Mouse (Mus musculus): ENCODE results near the gene Ankrd28. TPM values are rescaled to one million over a fixed set of nuclear protein-coding genes. Genes with fewer than 3 reads are reported as not detected.

Ankrd28 gene
- polyA plus RNA-seq, 1 experiment from 2014 or later = 9.1 TPM

- H3K9me3 ChIP-seq (replicated peaks) = no peaks in the 10 kb centered on the region
- H3K4me1 ChIP-seq = peaks cover 15% of the 10 kb centered on the region
- no peak overlapping the region for H3K4me2 ChIP-seq
- ATAC-seq (ENCODE audit: low FRiP score) = no peak
- no peaks in the 10 kb centered on the region for H3K36me3 ChIP-seq
- 60% methylated on average over 10 of the region's 10 CpGs for WGBS
- H3K27me3 ChIP-seq (replicated peaks) = no peaks in the 10 kb centered on the region
- H3K27ac ChIP-seq (replicated peaks) = no peak overlapping the region
- no peak overlapping the region for H3K9ac ChIP-seq (replicated peaks)
- no peak overlapping the region for H3K4me3 ChIP-seq (replicated peaks)
Observed at GRCm38 (mm10) chr14:31671635-31672320, 158.7 kb downstream of the Ankrd28 start.

DNA sequence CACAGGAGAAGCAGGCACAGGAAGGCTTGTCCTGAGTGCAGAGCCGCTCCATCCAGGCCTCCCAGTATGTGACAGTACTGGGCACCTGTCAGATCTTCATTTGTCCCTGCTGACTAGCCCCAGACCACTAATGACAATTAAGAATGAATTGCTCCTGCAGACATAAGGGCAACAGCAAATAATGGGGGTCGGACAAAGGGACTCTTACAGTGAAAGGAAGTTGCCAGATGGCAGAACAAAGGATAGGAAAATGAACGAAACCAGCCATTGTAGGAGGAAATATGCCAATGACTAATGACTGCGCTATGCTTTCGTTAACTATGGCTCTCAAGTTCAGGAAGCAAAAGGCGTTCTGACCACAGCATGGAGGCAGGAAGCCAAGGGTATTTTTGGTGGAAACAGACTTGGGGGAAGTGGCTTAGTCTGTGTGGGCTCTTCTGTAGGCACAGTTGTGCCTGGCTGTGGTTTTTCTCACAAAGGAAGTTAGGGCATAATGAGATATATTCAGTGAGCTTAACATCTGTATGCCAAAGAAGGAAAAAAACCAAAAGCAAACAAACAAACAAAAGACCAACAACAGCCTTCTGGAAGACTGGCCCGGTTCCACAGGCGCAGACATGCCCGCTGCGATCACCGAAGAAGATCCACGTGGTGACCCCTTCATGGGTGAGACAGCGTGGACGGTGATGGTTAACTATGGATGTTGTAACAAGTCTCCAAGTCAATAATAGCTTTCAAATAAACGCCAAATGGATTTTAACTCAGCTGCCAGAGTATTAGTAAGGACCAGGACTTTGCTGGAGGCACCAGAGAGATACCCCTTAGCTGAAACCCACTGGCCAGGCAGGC, 160.6 kb downstream of the Ankrd28 start:
- peak overlapping the region; percentile 57 for H3K27ac ChIP-seq (replicated peaks)
- H3K4me1 ChIP-seq = peaks cover 23% of the 10 kb centered on the region
- H3K27me3 ChIP-seq (replicated peaks) = no peaks in the 10 kb centered on the region
- no peak overlapping the region for H3K4me3 ChIP-seq (replicated peaks)
- ATAC-seq (ENCODE audit: low FRiP score) = no peak
- WGBS = 52% methylated on average over 15 of the region's 15 CpGs
- H3K36me3 ChIP-seq = no peaks in the 10 kb centered on the region
- no peak overlapping the region for H3K9ac ChIP-seq (replicated peaks)
- H3K9me3 ChIP-seq (replicated peaks) = no peaks in the 10 kb centered on the region
- 0 out of 2 replicates have a peak overlapping the region, but pooled peaks have one; percentile 1 for H3K4me2 ChIP-seq

DNA sequence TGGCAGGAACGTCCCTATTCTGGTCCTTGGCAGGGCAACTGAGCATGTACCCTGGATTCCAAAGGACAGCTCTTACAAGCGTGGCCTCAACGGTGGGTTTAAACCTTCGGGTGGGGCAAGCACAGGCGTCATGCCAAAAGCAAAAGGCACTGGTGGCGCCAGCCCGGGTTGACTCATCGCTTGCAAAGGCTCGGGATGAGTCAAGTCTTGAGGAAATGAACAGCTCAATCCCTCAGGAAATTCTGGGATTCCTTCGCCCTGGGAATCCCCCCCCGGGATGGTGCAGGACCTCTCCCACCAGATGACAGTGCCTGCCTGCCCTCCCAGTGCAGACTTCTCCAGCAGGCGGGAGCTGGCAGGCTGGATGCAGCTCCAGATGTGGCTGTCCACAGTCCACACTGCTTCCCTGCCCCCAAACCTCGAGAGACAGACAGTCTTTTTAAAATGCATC, 161.3 kb downstream of the Ankrd28 start:
- peaks cover 30% of the 10 kb centered on the region for H3K4me1 ChIP-seq
- no peaks in the 10 kb centered on the region for H3K36me3 ChIP-seq
- no peak for ATAC-seq (ENCODE audit: low FRiP score)
- no peaks in the 10 kb centered on the region for H3K27me3 ChIP-seq (replicated peaks)
- H3K4me3 ChIP-seq (replicated peaks) = no peak overlapping the region
- H3K9me3 ChIP-seq (replicated peaks) = no peaks in the 10 kb centered on the region
- WGBS = 47% methylated on average over 13 of the region's 13 CpGs
- peak overlapping the region; percentile 57 for H3K27ac ChIP-seq (replicated peaks)
- H3K9ac ChIP-seq (replicated peaks) = no peak overlapping the region
- H3K4me2 ChIP-seq = no peak overlapping the region

DNA sequence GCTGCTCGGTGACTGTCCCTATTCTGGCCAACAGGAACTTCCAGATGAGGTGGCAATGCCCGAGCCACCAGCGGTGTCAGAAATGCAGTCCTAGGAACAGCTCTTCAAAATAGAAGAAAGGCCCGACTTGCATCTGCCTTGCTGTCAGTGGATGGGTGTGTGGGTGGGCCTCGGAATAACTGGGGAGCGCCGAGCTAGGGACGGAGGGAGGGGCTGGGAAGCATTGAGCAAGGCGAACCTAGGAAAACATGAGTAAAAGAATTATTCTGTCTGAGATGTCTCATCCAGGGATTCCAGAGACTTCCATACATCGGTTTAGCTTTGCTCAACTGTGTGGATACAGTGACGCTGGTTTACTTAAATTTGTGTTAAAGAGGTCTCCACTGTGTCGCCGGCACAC, 162.1 kb downstream of the Ankrd28 start:
- H3K36me3 ChIP-seq = no peaks in the 10 kb centered on the region
- no peak for ATAC-seq (ENCODE audit: low FRiP score)
- peak overlapping the region; percentile 3; the same call in 1 of the 2 replicates for H3K27ac ChIP-seq (replicated peaks)
- H3K9ac ChIP-seq (replicated peaks) = no peak overlapping the region
- H3K27me3 ChIP-seq (replicated peaks) = no peaks in the 10 kb centered on the region
- H3K4me3 ChIP-seq (replicated peaks) = no peak overlapping the region
- no peaks in the 10 kb centered on the region for H3K9me3 ChIP-seq (replicated peaks)
- H3K4me1 ChIP-seq = peaks cover 38% of the 10 kb centered on the region
- WGBS = 85% methylated on average over 13 of the region's 13 CpGs
- no peak overlapping the region for H3K4me2 ChIP-seq

DNA sequence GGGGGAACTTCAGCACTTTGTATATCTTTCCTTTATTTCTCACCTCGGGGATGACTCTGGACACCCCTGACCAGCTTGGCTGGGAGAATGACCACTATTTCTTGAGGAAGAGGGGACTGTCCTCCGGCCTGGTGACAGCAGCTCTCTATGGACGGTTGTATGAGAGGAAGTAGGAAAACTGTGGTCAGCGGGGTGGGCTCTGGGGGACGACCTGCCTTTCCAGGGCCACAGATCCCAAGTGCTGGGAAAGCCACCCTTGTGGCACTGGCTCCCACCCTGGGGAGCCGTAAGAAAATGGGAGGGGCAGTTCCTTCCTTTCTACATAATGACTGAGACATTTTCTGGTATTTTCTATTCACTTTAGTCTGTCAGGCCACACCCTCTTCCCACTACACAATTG, 162.7 kb downstream of the Ankrd28 start:
- Histone ChIP-seq H3K9ac (replicated peaks) (no peak overlapping the region), H3K4me1 (peaks cover 42% of the 10 kb centered on the region), H3K27ac (replicated peaks) (0 out of 2 replicates have a peak overlapping the region, but pooled peaks have one; percentile 3), H3K27me3 (replicated peaks) (no peaks in the 10 kb centered on the region), H3K9me3 (replicated peaks) (no peaks in the 10 kb centered on the region), H3K36me3 (no peaks in the 10 kb centered on the region), H3K4me3 (replicated peaks) (no peak overlapping the region), H3K4me2 (no peak overlapping the region)
- no peak for ATAC-seq (ENCODE audit: low FRiP score)
- WGBS = 84% methylated on average over 6 of the region's 6 CpGs

GRCm38 (mm10) chr14:31666931-31667705, 163.3 kb downstream of the Ankrd28 start:
- Histone ChIP-seq H3K4me2 (no peak overlapping the region), H3K4me1 (peaks cover 48% of the 10 kb centered on the region), H3K36me3 (no peaks in the 10 kb centered on the region), H3K9ac (replicated peaks) (no peak overlapping the region), H3K27me3 (replicated peaks) (no peaks in the 10 kb centered on the region), H3K4me3 (replicated peaks) (no peak overlapping the region), H3K9me3 (replicated peaks) (no peaks in the 10 kb centered on the region), H3K27ac (replicated peaks) (no peak overlapping the region)
- 94% methylated on average over 28 of the region's 28 CpGs for WGBS
- no peak for ATAC-seq (ENCODE audit: low FRiP score)

GRCm38 (mm10) chr14:31665566-31665940, 164.9 kb downstream of the Ankrd28 start:
- H3K9ac ChIP-seq (replicated peaks) = no peak overlapping the region
- no peaks in the 10 kb centered on the region for H3K27me3 ChIP-seq (replicated peaks)
- peak overlapping the region; percentile 99 for H3K27ac ChIP-seq (replicated peaks)
- no peaks in the 10 kb centered on the region for H3K9me3 ChIP-seq (replicated peaks)
- H3K4me3 ChIP-seq (replicated peaks) = no peak overlapping the region
- H3K36me3 ChIP-seq = no peaks in the 10 kb centered on the region
- no peak for ATAC-seq (ENCODE audit: low FRiP score)
- no peak overlapping the region for H3K4me2 ChIP-seq
- 65% methylated on average over 4 of the region's 4 CpGs for WGBS
- H3K4me1 ChIP-seq = peaks cover 59% of the 10 kb centered on the region

DNA sequence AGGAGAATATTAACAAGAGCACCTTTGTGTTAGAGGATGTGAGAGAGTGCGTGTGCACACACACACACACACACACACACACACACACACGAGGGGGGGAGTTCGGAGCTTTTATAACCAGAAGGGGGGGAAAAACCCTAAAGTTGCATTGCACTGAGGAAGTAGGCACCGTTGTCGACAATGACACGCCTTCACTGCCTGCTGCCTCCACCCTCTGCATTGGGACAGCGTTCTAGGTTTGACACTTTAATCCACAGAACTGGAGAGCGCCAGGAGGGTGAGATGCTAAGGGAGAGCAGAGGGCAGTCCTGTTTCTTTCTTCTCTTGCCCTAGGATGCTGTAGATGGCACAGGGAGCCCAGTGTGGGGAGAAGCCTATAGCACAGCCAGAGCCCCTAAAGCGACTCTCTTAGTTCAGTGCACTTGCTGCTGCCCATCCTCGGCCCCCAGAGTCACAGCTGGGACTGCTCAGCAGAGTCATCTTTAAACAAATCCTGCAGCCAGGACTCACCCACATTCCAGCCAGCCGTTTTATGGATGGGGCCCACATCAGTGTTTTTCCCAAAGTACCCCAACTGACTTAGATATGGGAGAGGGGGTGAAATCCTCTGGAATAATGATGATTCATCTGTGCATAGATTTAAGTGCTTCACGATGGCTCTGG, 165.4 kb downstream of the Ankrd28 start:
- Histone ChIP-seq H3K27ac (replicated peaks) (peak overlapping the region; percentile 99), H3K4me1 (peaks cover 64% of the 10 kb centered on the region), H3K9me3 (replicated peaks) (no peaks in the 10 kb centered on the region), H3K4me2 (no peak overlapping the region), H3K9ac (replicated peaks) (no peak overlapping the region; the same call in 1 of the 2 replicates), H3K4me3 (replicated peaks) (no peak overlapping the region), H3K27me3 (replicated peaks) (no peaks in the 10 kb centered on the region), H3K36me3 (no peaks in the 10 kb centered on the region)
- no peak for ATAC-seq (ENCODE audit: low FRiP score)
- WGBS = 43% methylated on average over 12 of the region's 12 CpGs

DNA sequence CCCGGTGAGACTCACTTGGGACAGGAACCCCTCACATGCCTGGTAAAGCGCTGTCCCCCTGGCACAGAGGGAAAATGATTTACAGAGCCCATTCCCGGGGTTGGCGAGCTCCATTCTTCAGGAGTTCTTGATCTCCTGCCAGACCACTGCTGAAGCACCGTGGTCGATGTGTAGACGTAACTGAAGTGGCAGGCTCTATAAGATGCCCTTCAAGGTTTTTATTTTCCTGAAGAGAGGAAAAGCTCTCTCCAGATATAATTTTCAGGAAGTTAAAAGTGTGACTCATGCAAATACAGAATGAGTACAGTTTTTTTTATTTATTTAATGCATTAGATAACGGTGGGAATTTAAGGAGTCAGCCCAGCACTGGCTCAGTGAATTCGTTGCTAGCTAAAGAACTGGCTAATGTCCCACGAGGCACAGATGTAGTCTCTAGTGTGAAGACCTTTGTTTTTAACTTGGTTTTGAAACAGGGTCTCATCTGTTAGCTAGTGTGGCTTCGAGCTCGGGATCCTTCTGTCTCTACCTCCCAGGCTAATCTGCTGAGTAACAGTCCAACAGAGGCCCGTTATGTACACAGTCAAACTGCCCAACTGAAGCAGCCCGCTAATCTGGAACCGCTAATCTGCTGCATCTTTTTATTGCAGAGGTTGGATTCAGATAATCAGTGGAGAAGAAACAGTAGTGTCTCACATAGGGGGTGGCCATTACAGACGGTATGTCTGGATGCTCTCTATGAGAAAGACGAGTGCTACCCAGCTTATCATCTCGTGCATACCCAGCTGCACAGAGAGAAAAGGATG, 166.2 kb downstream of the Ankrd28 start:
- ATAC-seq (ENCODE audit: low FRiP score) = no peak
- no peaks in the 10 kb centered on the region for H3K27me3 ChIP-seq (replicated peaks)
- H3K4me2 ChIP-seq = no peak overlapping the region
- peak overlapping the region; percentile 99 for H3K27ac ChIP-seq (replicated peaks)
- H3K4me1 ChIP-seq = peaks cover 64% of the 10 kb centered on the region
- no peaks in the 10 kb centered on the region for H3K9me3 ChIP-seq (replicated peaks)
- 25% methylated on average over 18 of the region's 18 CpGs for WGBS
- H3K36me3 ChIP-seq = no peaks in the 10 kb centered on the region
- H3K4me3 ChIP-seq (replicated peaks) = no peak overlapping the region
- no peak overlapping the region; the same call in 1 of the 2 replicates for H3K9ac ChIP-seq (replicated peaks)

GRCm38 (mm10) chr14:31663376-31664099, 166.9 kb downstream of the Ankrd28 start:
- ATAC-seq (ENCODE audit: low FRiP score) = no peak
- H3K9me3 ChIP-seq (replicated peaks) = no peaks in the 10 kb centered on the region
- peaks cover 67% of the 10 kb centered on the region for H3K4me1 ChIP-seq
- no peaks in the 10 kb centered on the region for H3K36me3 ChIP-seq
- H3K27me3 ChIP-seq (replicated peaks) = no peaks in the 10 kb centered on the region
- no peak overlapping the region for H3K4me2 ChIP-seq
- H3K27ac ChIP-seq (replicated peaks) = peak overlapping the region; percentile 99
- H3K9ac ChIP-seq (replicated peaks) = no peak overlapping the region
- 85% methylated on average over 13 of the region's 13 CpGs for WGBS
- no peak overlapping the region for H3K4me3 ChIP-seq (replicated peaks)
